Mouse (Mus musculus) midbrain, postnatal 0 days (tissue): ENCODE measurements around the gene Patj. TPM values are rescaled to one million over a fixed set of nuclear protein-coding genes. Genes with fewer than 3 reads are reported as not detected.

Source experiments
- ATAC-seq: fragments of 200-750 bp; cut with Nextera tagmentation; 2 replicates; pipeline ENCODE4 v1.8.0; 2017; ENCODE audit warnings: moderate number of reproducible peaks, mild to moderate bottlenecking, moderate TSS enrichment, moderate library complexity; ENCODE audit not compliant: low FRiP score
- DNase-seq: peaks from one replicate; pipeline ENCODE4 v3.0.0-alpha.2; 2015; ENCODE audit warnings: low spot score
- H3K27ac ChIP-seq: fragments of 300-500 bp; sonication (generic); 2 replicates; pipeline ENCODE4 v1.5.1; 2014; ENCODE audit warnings: low read depth, mild to moderate bottlenecking, low read length, mixed read lengths
- H3K27me3 ChIP-seq: fragments of 300-500 bp; sonication (generic); 2 replicates; pipeline ENCODE4 v1.6.1; 2014; ENCODE audit warnings: low read length, control low read depth, mixed read lengths; ENCODE audit not compliant: insufficient read depth
- H3K36me3 ChIP-seq: fragments of 300-500 bp; sonication (generic); 2 replicates; pipeline ENCODE4 v1.6.1; 2014; ENCODE audit warnings: low read length, control low read depth, mixed read lengths; ENCODE audit not compliant: insufficient read depth
- H3K4me1 ChIP-seq: fragments of 300-500 bp; sonication (generic); 2 replicates; pipeline ENCODE4 v1.6.1; 2014; ENCODE audit warnings: mild to moderate bottlenecking, control low read depth, antibody characterized with exemption, low read length, mixed read lengths; ENCODE audit not compliant: insufficient read depth
- H3K4me2 ChIP-seq: fragments of 300-500 bp; sonication (generic); 2 replicates; pipeline ENCODE4 v1.6.1; 2014; ENCODE audit warnings: low read depth, mild to moderate bottlenecking, low read length, mixed read lengths; ENCODE audit not compliant: poor library complexity, severe bottlenecking
- H3K4me3 ChIP-seq: fragments of 300-500 bp; sonication (generic); 2 replicates; pipeline ENCODE4 v1.5.1; 2014; ENCODE audit warnings: low read depth, mild to moderate bottlenecking, low read length, moderate library complexity
- H3K9ac ChIP-seq: fragments of 300-500 bp; sonication (generic); replicated peaks from 2 replicates; pipeline ENCODE4 v1.6.1; 2014; ENCODE audit warnings: mild to moderate bottlenecking, low read length, moderate library complexity, mixed read lengths; ENCODE audit not compliant: poor library complexity, severe bottlenecking
- H3K9me3 ChIP-seq: fragments of 300-500 bp; sonication (generic); 2 replicates; pipeline ENCODE4 v1.6.1; 2016; ENCODE audit warnings: low read length, control low read depth
- CTCF ChIP-seq: IDR thresholded peaks from 2 replicates; pipeline ENCODE4 v1.5.1; 2016; ENCODE audit warnings: antibody characterized with exemption, mild to moderate bottlenecking
- WGBS: fragments of 180-500 bp; shearing (Covaris S2); extraction: QIAGEN DNeasy Blood & Tissue Kit; methylation state at CpG from one replicate; pipeline ENCODE4 v1.1.7; 2014; 5-methylcytosine and 5-hydroxymethylcytosine counted together
- polyA plus RNA-seq: library from polyadenylated mRNA; unstranded; fragments of >200 nt; fragmentation: Nextera tagmentation; extraction: Ambion mirVana; gene quantifications from 2 replicates; pipeline ENCODE4 v1.2.1, GENCODE M21; 2015
- total RNA-seq: library from RNA; depleted of rRNA; stranded (reverse); fragments of >200 nt; gene quantifications from 2 replicates; pipeline ENCODE4 v1.2.3, GENCODE M21; 2014

Gene Patj
- total and polyA plus RNA-seq, 2 experiments from 2014 or later = 6.9 to 16.9 TPM

GRCm38 (mm10) chr4:98465476-98465875, 69.9 kb downstream of the Patj start:
- ATAC-seq (no peak), DNase-seq (no peak)
- H3K4me2 ChIP-seq = no peak overlapping the region
- no peak overlapping the region for H3K27ac ChIP-seq
- TF ChIP-seq CTCF = no peak
- no peak overlapping the region for H3K4me3 ChIP-seq
- no peak overlapping the region for H3K9ac ChIP-seq
- no peaks in the 10 kb centered on the region for H3K4me1 ChIP-seq
- 100% methylated on average over 1 of the region's 1 CpGs for WGBS
- H3K36me3 ChIP-seq = 0 out of 2 replicates have a peak, but pooled peaks cover 3% of the 10 kb centered on the region
- H3K27me3 ChIP-seq = no peaks in the 10 kb centered on the region
- H3K9me3 ChIP-seq = no peaks in the 10 kb centered on the region

GRCm38 (mm10) chr4:98465886-98466285, 70.3 kb downstream of the Patj start:
- ATAC-seq = no peak
- Histone ChIP-seq H3K36me3 (0 out of 2 replicates have a peak, but pooled peaks cover 3% of the 10 kb centered on the region), H3K4me2 (no peak overlapping the region), H3K9ac (no peak overlapping the region), H3K27me3 (no peaks in the 10 kb centered on the region), H3K4me1 (no peaks in the 10 kb centered on the region), H3K27ac (no peak overlapping the region), H3K9me3 (no peaks in the 10 kb centered on the region), H3K4me3 (no peak overlapping the region)
- DNase-seq = no peak
- no peak for TF ChIP-seq CTCF
- WGBS = 85% methylated on average over 2 of the region's 2 CpGs

GRCm38 (mm10) chr4:98471376-98471775, 75.8 kb downstream of the Patj start:
- H3K9me3 ChIP-seq = no peaks in the 10 kb centered on the region
- no peak for DNase-seq
- H3K4me1 ChIP-seq = no peaks in the 10 kb centered on the region
- no peak overlapping the region for H3K9ac ChIP-seq
- 82% methylated on average over 7 of the region's 7 CpGs for WGBS
- H3K4me2 ChIP-seq = no peak overlapping the region
- H3K4me3 ChIP-seq = no peak overlapping the region
- H3K27me3 ChIP-seq = no peaks in the 10 kb centered on the region
- H3K36me3 ChIP-seq = 0 out of 2 replicates have a peak, but pooled peaks cover 3% of the 10 kb centered on the region
- no peak for ATAC-seq
- TF ChIP-seq CTCF = no peak
- H3K27ac ChIP-seq = no peak overlapping the region

GRCm38 (mm10) chr4:98473491-98473890, 77.9 kb downstream of the Patj start:
- no peak for TF ChIP-seq CTCF
- Histone ChIP-seq H3K4me3 (no peak overlapping the region), H3K9me3 (no peaks in the 10 kb centered on the region), H3K4me2 (no peak overlapping the region), H3K9ac (no peak overlapping the region), H3K36me3 (0 out of 2 replicates have a peak, but pooled peaks cover 3% of the 10 kb centered on the region), H3K27me3 (no peaks in the 10 kb centered on the region), H3K27ac (no peak overlapping the region), H3K4me1 (no peaks in the 10 kb centered on the region)
- 68% methylated on average over 3 of the region's 3 CpGs for WGBS
- ATAC-seq = no peak
- DNase-seq = peak; percentile 25

GRCm38 (mm10) chr4:98478005-98478404, 82.4 kb downstream of the Patj start:
- H3K36me3 ChIP-seq = no peaks in the 10 kb centered on the region
- H3K4me1 ChIP-seq = no peaks in the 10 kb centered on the region
- H3K27ac ChIP-seq = no peak overlapping the region
- H3K9ac ChIP-seq = no peak overlapping the region
- no peak overlapping the region for H3K4me3 ChIP-seq
- no peaks in the 10 kb centered on the region for H3K27me3 ChIP-seq
- no peak overlapping the region for H3K4me2 ChIP-seq
- ATAC-seq (no peak), DNase-seq (no peak)
- WGBS = 79% methylated on average over 3 of the region's 3 CpGs
- TF ChIP-seq CTCF = no peak
- no peaks in the 10 kb centered on the region for H3K9me3 ChIP-seq

- no peaks in the 10 kb centered on the region for H3K4me1 ChIP-seq
- no peak overlapping the region for H3K27ac ChIP-seq
- no peak overlapping the region for H3K4me2 ChIP-seq
- no peaks in the 10 kb centered on the region for H3K9me3 ChIP-seq
- WGBS = 74% methylated on average over 3 of the region's 3 CpGs
- H3K36me3 ChIP-seq = 0 out of 2 replicates have a peak, but pooled peaks cover under 1% of the 10 kb centered on the region
- DNase-seq = no peak
- H3K4me3 ChIP-seq = no peak overlapping the region
- no peaks in the 10 kb centered on the region for H3K27me3 ChIP-seq
- no peak for ATAC-seq
- peak; percentile 26; the same call in 1 of the 2 replicates for TF ChIP-seq CTCF
- H3K9ac ChIP-seq = no peak overlapping the region
These were observed 90.9 kb downstream of the Patj start for GRCm38 (mm10) chr4:98486475-98486874.
